Mouse (Mus musculus) yolk sac, embryonic 10.5 days (tissue): Measurements from ENCODE around the gene Zfp953.
A peak's percentile ranks its signal among the peaks of the same experiment; 100 is the strongest.
"Not testable (repeated sequence)": the region's sequence is repeated elsewhere in the genome, so short reads cannot be mapped to it uniquely, and the experiment has no call there.

Experiments used
- DNase-seq: peaks from one replicate; pipeline ENCODE4 v3.0.0-alpha.2; 2017; ENCODE audit warnings: low spot score

The Zfp953 gene

DNA sequence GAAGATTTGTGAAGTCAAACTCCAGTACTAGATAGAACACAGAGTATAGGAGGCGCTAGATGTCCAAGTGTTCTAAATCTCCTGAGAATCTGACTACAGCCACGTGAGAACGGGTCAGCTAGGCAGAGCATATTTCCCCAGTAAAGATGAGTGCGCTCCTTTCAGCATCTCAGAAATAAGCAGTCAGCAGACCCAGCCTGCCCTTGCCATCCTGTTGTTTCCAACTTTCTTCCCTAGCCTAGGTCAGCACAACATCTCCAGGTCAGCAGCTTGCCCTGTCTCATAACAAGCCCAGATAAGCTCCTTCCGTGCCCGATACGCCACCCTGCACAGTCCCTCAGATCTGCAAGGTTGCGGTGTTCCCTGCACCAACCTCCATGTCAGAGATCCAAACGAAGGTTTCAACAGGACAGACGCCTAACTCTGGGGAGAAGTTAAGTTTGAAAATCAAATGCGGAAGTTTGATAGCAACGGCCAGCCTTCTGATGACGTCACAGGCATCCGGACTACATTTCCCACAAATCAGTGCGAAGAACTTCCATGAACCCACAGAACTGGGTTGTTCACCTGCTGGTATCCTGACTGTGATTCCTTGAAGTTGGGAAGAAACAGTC lies at the start of gene Zfp953, which contains the start of gene Gm28044:
Zfp953 (minus strand) TSS at position 475 of the 614 bp plus-strand sequence.
Gm28044 (minus strand) TSS at position 406 of the 614 bp plus-strand sequence.
- DNase-seq = peak; percentile 87

DNA sequence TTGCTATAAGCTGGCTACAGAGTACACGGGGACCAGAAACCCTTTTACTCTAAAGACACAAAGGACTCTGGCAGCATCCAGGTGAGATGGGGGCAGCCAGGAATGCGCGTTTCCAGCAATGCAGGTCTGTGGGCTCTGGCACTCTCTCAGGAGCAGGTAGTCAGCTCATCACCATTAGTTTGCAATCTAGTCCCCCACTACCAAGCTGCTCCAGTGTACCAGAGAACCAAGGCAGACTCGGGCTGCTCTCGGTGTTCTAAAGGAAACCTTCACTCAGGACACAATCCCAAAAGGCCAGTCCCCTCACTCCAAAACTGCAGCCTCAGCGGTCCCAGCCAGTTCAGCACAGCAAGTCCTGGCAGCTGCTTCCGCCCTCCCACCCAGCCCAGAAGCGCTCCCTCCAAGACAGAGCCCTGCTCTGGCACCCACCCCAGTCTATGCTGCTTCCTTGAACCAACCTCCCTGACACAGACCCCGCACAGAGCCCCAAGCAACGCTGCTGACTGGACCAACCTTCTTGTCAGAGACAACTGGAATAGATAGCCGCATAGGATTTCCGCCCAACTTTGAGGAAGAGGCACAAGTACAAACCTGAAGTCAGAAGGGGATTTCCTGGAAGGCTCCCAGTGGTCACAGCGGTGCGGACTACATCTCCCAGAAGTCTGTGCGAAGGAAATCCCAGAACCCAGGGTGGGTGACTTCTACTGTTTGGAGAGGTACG lies 38.9 kb upstream of the Zfp953 start, which contains the start of gene Zfp429:
Zfp429 (minus strand) TSS at position 637 of the 721 bp plus-strand sequence.
- DNase-seq = peak; percentile 83

DNA sequence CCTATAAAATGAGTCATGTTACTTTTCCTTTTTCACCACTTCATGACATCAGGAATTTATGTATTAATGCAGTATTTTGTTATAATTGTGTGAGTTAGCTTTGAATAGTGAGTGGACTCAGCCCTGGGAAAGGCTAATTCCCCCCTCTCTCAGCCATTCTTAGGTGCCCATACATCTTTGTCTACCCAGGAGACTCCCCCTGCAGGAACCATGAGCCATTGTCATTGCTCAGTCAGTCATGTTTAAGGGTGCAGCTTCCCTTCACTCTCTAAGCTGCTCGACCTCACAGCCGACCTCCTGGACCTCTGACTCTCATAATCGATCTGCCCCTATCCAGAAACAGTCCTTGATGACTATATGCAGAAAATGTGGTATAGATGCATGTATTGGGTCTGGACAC lies 15.8 kb upstream of the Zfp953 start:
- not testable (repeated sequence) for DNase-seq

DNA sequence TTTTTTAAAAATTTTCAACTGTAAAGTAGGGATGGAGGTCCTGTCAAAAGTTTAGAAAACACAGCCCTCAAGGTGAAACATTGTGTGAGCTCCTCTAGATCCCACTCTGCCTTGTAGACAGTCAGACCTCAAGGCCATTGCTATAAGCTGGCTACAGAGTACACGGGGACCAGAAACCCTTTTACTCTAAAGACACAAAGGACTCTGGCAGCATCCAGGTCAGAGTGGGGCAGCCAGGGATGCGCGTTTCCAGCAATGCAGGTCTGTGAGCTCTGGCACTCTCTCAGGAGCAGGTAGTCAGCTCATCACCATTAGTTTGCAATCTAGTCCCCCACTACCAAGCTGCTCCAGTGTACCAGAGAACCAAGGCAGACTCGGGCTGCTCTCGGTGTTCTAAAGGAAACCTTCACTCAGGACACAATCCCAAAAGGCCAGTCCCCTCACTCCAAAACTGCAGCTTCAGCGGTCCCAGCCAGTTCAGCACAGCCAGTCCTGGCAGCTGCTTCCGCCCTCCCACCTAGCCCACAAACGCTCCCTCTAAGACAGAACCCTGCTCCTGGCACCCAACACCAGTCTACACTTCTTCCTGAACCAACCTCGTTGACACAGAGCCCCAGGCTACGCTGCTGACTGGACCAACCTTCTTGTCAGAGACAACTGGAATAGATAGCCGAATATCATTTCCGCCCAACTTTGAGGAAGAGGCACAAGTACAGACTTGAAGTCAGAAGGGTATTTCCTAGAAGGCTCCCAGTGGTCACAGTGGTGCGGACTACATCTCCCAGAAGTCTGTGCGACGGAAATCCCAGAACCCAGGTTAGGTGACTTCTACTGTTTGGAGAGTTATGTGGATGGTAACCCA lies 14.9 kb upstream of the Zfp953 start, which contains the start of the genes Gm28041 and Zfp456:
Gm28041 (minus strand) TSS at position 684 of the 862 bp plus-strand sequence.
Zfp456 (minus strand) TSS at position 761 of the 862 bp plus-strand sequence.
- DNase-seq = peak; percentile 83

- DNase-seq = no peak
Observed at GRCm38 (mm10) chr13:67351854-67352253, 8.6 kb downstream of the Zfp953 start.

DNA sequence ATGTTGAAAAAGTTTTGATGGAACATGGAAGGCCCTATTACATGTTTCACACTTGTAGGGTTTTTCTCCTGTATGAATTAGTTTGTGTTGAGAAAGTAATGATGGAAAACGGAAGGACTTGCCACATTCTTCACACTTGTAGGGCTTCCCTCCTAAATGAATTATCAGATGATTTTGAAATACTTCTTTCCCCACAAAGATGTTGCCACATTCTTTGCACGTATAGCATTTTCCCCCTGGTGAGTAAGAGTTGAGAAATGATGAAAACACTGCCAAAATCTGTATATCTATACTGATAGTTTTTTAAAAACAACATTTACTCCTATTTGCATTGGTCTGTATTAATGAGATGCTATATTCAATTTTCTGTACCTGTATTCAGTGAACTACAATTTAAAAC lies 17.0 kb downstream of the Zfp953 start:
- no peak for DNase-seq

DNA sequence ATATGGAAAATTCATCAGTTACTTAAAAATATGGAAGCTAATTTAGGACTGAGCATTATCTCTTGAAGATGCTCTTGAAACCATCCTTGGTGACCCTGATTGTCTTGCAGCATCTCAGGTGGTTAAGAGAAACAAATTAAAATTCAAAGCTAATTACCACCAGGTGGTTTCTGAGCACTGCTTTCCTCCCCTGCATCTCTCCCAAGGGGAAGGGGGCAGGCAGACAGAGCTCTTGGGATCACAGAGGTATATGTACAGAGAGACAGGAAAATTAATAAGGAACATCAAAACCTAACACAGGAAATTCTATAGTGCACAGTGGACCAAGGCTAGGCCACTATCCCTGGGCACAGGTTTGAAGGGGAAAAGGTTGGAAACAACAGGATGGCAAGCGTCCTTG lies 27.5 kb downstream of the Zfp953 start:
- no peak for DNase-seq

GRCm38 (mm10) chr13:67332019-67332724 lies 28.2 kb downstream of the Zfp953 start, which contains the start of gene Zfp595:
Gene Zfp595, minus strand, starts transcription at chr13:67332570.
- DNase-seq = peak; percentile 85

DNA sequence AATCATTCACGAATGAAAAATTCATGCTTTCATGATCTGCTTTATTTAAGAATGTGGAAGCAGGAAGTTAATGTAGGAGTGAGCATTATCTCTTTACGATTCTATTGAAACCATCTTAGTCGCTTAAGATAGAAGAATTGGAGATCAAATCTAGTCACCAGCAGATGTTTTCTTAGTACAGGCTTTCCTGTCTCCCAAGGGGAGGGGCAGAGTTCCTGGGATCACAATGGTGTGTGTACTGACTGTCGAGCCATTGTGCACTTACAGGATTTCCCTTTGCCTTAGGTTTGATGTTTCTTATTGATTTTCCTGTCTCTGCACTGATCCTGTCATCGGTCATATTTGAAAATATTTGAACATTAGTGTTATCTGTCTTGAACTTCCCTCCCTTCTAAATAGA lies 53.7 kb downstream of the Zfp953 start:
- no peak for DNase-seq

GRCm38 (mm10) chr13:67305822-67306672 lies 54.4 kb downstream of the Zfp953 start, which contains the start of gene Zfp457:
Gene Zfp457, minus strand, starts transcription at chr13:67306485.
- peak; percentile 86 for DNase-seq
